Mouse (Mus musculus): ENCODE results near the gene Sh3pxd2a.

Sh3pxd2a gene

GRCm38 (mm10) chr19:47233087-47233486, 231.1 kb downstream of the Sh3pxd2a start:
- no peak for DNase-seq (ENCODE audit: low read depth)

- no peak for DNase-seq (ENCODE audit: low read depth)
Measured at GRCm38 (mm10) chr19:47232077-47232865, 231.9 kb downstream of the Sh3pxd2a start.

GRCm38 (mm10) chr19:47231389-47231788, 232.8 kb downstream of the Sh3pxd2a start:
- DNase-seq (ENCODE audit: low read depth): no peak

- DNase-seq (ENCODE audit: low read depth): no peak
Measured at GRCm38 (mm10) chr19:47230682-47231081, 233.5 kb downstream of the Sh3pxd2a start.

GRCm38 (mm10) chr19:47230082-47230481, 234.1 kb downstream of the Sh3pxd2a start:
- DNase-seq (ENCODE audit: low read depth): no peak

- no peak for DNase-seq (ENCODE audit: low read depth)
Measured at GRCm38 (mm10) chr19:47229461-47229860, 234.7 kb downstream of the Sh3pxd2a start.

GRCm38 (mm10) chr19:47228725-47229252, 235.4 kb downstream of the Sh3pxd2a start:
- DNase-seq (ENCODE audit: low read depth): no peak

GRCm38 (mm10) chr19:47225791-47226190, 238.4 kb downstream of the Sh3pxd2a start:
- DNase-seq (ENCODE audit: low read depth): no peak

- peak; percentile 34 for DNase-seq (ENCODE audit: low read depth)
Measured at GRCm38 (mm10) chr19:47224743-47225142, 239.5 kb downstream of the Sh3pxd2a start.

GRCm38 (mm10) chr19:47222841-47223557, 241.2 kb downstream of the Sh3pxd2a start:
- no peak for DNase-seq (ENCODE audit: low read depth)

GRCm38 (mm10) chr19:47222154-47222840, 241.9 kb downstream of the Sh3pxd2a start:
- DNase-seq (ENCODE audit: low read depth): no peak

GRCm38 (mm10) chr19:47221500-47222153, 242.6 kb downstream of the Sh3pxd2a start:
- no peak for DNase-seq (ENCODE audit: low read depth)

- DNase-seq (ENCODE audit: low read depth): peak; percentile 4
Measured at GRCm38 (mm10) chr19:47221006-47221405, 243.2 kb downstream of the Sh3pxd2a start.

- peak; percentile 39 for DNase-seq (ENCODE audit: low read depth)
Measured at GRCm38 (mm10) chr19:47220232-47220631, 244.0 kb downstream of the Sh3pxd2a start.

- peak; percentile 74 for DNase-seq (ENCODE audit: low read depth)
Measured at GRCm38 (mm10) chr19:47219622-47220021, 244.6 kb downstream of the Sh3pxd2a start.

- DNase-seq (ENCODE audit: low read depth): peak; percentile 18
Measured at GRCm38 (mm10) chr19:47216766-47217165, 247.4 kb downstream of the Sh3pxd2a start.

- peak; percentile 11 for DNase-seq (ENCODE audit: low read depth)
Measured at GRCm38 (mm10) chr19:47213470-47213869, 250.7 kb downstream of the Sh3pxd2a start.

GRCm38 (mm10) chr19:47212401-47212800, 251.8 kb downstream of the Sh3pxd2a start:
- DNase-seq (ENCODE audit: low read depth): no peak

GRCm38 (mm10) chr19:47211609-47212312, 252.4 kb downstream of the Sh3pxd2a start:
- DNase-seq (ENCODE audit: low read depth): no peak

GRCm38 (mm10) chr19:47210432-47210831, 253.8 kb downstream of the Sh3pxd2a start:
- DNase-seq (ENCODE audit: low read depth): peak; percentile 71
